Comparison of ENCODE assay signal across 22 mouse cellular contexts in the genomic region with DNA sequence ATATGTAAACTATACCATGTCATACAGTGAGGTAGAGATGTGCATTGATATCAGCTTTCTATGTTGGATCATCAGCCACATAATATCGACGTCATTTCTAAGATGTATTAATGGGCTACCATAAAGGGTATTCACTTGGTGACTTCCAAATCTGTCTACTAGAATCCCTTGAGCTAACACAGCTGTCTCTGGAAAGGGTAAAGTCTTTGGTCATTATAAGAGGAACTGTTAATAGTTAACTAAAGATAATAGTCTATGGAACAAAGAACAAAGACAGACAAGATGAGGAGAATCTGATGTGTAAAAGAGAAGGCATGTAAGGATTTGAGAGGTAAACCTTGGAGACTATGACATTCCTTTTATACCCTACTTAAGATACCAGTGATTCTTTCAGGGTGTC.
DNase-seq lines count a peak whose midpoint lies in the region; ATAC-seq and TF ChIP-seq lines count a peak whose summit lies in the region.
"Had no signal": no experiment of that assay in that cellular context is flagged by ENCODE, and none has a peak within 500 bp of the region (broad histone marks: within the 10 kb centered on the region; RNA-seq: fewer than 3 reads in every experiment).

No protein-coding gene starts in this region.

- H3K27me3 ChIP-seq in liver, adult 2 months (ENCODE audit: control insufficient read depth, insufficient read depth, low read length) = no peaks in the 10 kb centered on the region
- no peaks in the 10 kb centered on the region for H3K27me3 ChIP-seq in intestine, embryonic 15.5 days (replicated peaks)
- H3K27me3 ChIP-seq in intestine, embryonic 16.5 days (replicated peaks; ENCODE audit: control insufficient read depth, insufficient read depth, low read length) = no peaks in the 10 kb centered on the region
- no peaks in the 10 kb centered on the region for H3K27me3 ChIP-seq in intestine, postnatal 0 days (replicated peaks; ENCODE audit: control insufficient read depth, insufficient read depth, low read length)
- H3K27me3 ChIP-seq: CH12.LX, Patski had no signal

- no peaks in the 10 kb centered on the region for H3K9me3 ChIP-seq in intestine, embryonic 15.5 days
- no peaks in the 10 kb centered on the region for H3K9me3 ChIP-seq in intestine, embryonic 16.5 days (ENCODE audit: control insufficient read depth, low read length)
- H3K9me3 ChIP-seq in intestine, postnatal 0 days (ENCODE audit: control insufficient read depth) = no peaks in the 10 kb centered on the region

- no peak for TF ChIP-seq CTCF in liver, adult 2 months (IDR thresholded peaks at IDR 0.05; ENCODE audit: low read depth, low read length)
- TF ChIP-seq CTCF in intestine, postnatal 0 days (IDR thresholded peaks at IDR 0.05; ENCODE audit: low read depth) = no peak

- no peak overlapping the region for H3K4me3 ChIP-seq in liver, adult 2 months (ENCODE audit: insufficient read depth, low read depth, low read length)
- H3K4me3 ChIP-seq in intestine, embryonic 15.5 days (replicated peaks) = no peak overlapping the region
- H3K4me3 ChIP-seq in intestine, embryonic 16.5 days (ENCODE audit: low read length) = no peak overlapping the region
- no peak overlapping the region for H3K4me3 ChIP-seq in intestine, postnatal 0 days (ENCODE audit: low read depth, low read length)

- ATAC-seq in intestine, embryonic 15.5 days = peak; percentile 47
- peak; percentile 69 for ATAC-seq in intestine, embryonic 16.5 days
- peak; percentile 38 for ATAC-seq in intestine, postnatal 0 days
- ATAC-seq: activated CD4-positive, CD25-positive, alpha-beta regulatory T cell, adult 4 months; CD4-positive, CD25-positive, alpha-beta regulatory T cell, adult 4 months; Patski had no signal

- no peaks in the 10 kb centered on the region for H3K36me3 ChIP-seq in liver, adult 2 months (ENCODE audit: control insufficient read depth, insufficient read depth, low read length)
- no peaks in the 10 kb centered on the region for H3K36me3 ChIP-seq in intestine, embryonic 15.5 days
- no peaks in the 10 kb centered on the region for H3K36me3 ChIP-seq in intestine, embryonic 16.5 days (ENCODE audit: control insufficient read depth, insufficient read depth, low read length)
- no peaks in the 10 kb centered on the region for H3K36me3 ChIP-seq in intestine, postnatal 0 days (ENCODE audit: control insufficient read depth, insufficient read depth)
- H3K36me3 ChIP-seq: G1E had no signal

- peak; percentile 57 for DNase-seq in liver, adult 2 months (ENCODE audit: extremely low read depth, low read depth, low spot score)
- DNase-seq in liver = no peak
- DNase-seq in heart, postnatal 36 days = no peak
- DNase-seq in left cerebral cortex, postnatal 10 days (ENCODE audit: extremely low spot score in 1 of 2, low spot score in 2 of 2) = no peak
- no peak for DNase-seq in cerebellum, adult 11 months
- DNase-seq: adrenal gland, adult 2 months; adrenal gland, adult 8-10 months; adrenal gland, postnatal 10 days; adrenal gland, postnatal 14 days; adrenal gland, postnatal 25 days; adrenal gland, postnatal 36 days; B cell, adult 2 months; cerebellum, adult 11-12 months; cerebellum, adult 18-20 months had no signal

- TF ChIP-seq POLR2A in liver, adult 2 months (IDR thresholded peaks at IDR 0.05; ENCODE audit: extremely low read depth, insufficient read depth, low read length) = no peak

- intact Hi-C loops in heart, postnatal 36 days (cut with DNase I) = no loop called here
- intact Hi-C loops in left cerebral cortex, postnatal 10 days (cut with DNase I) = no loop called here

- no peak overlapping the region for H3K9ac ChIP-seq in liver, adult 2 months (ENCODE audit: low read depth, low read length)
- no peak overlapping the region for H3K9ac ChIP-seq in intestine, embryonic 15.5 days
- H3K9ac ChIP-seq in intestine, embryonic 16.5 days (ENCODE audit: low read depth, low read length) = no peak overlapping the region
- no peak overlapping the region for H3K9ac ChIP-seq in intestine, postnatal 0 days (ENCODE audit: low read depth, low read length)

- H3K27ac ChIP-seq in liver, adult 2 months (replicated peaks; ENCODE audit: insufficient read depth, low read depth, low read length) = no peak overlapping the region
- H3K27ac ChIP-seq in intestine, embryonic 15.5 days = no peak overlapping the region
- no peak overlapping the region for H3K27ac ChIP-seq in intestine, embryonic 16.5 days (ENCODE audit: low read length)
- no peak overlapping the region for H3K27ac ChIP-seq in intestine, postnatal 0 days (ENCODE audit: low read depth, low read length)

- no peak overlapping the region for H3K4me2 ChIP-seq in intestine, embryonic 15.5 days (replicated peaks)
- no peak overlapping the region for H3K4me2 ChIP-seq in intestine, embryonic 16.5 days (ENCODE audit: low read depth, low read length)
- H3K4me2 ChIP-seq in intestine, postnatal 0 days (replicated peaks; ENCODE audit: low read depth) = no peak overlapping the region

- H3K79me2 ChIP-seq in liver, adult 2 months (ENCODE audit: control insufficient read depth, insufficient read depth, low read length) = no peaks in the 10 kb centered on the region

- peaks cover 13% of the 10 kb centered on the region for H3K4me1 ChIP-seq in liver, adult 2 months (ENCODE audit: control insufficient read depth, insufficient read depth, low read length)
- H3K4me1 ChIP-seq in intestine, embryonic 15.5 days (replicated peaks) = no peaks in the 10 kb centered on the region
- H3K4me1 ChIP-seq in intestine, embryonic 16.5 days (ENCODE audit: control insufficient read depth, insufficient read depth, low read length) = no peaks in the 10 kb centered on the region
- H3K4me1 ChIP-seq in intestine, postnatal 0 days (replicated peaks; ENCODE audit: control insufficient read depth, insufficient read depth, low read length) = no peaks in the 10 kb centered on the region

- WGBS in liver, adult 2 months = 70% methylated on average over 2 of the region's 2 CpGs
- 78% methylated on average over 2 of the region's 2 CpGs for WGBS in intestine, embryonic 15.5 days
- 62% methylated on average over 2 of the region's 2 CpGs for WGBS in intestine, embryonic 16.5 days
- WGBS in intestine, postnatal 0 days = 58% methylated on average over 2 of the region's 2 CpGs
